Mouse (Mus musculus): ENCODE data around the gene BC049730.
"Not testable (repeated sequence)": the region's sequence is repeated elsewhere in the genome, so short reads cannot be mapped to it uniquely, and the experiment has no call there.

The BC049730 gene

GRCm38 (mm10) chr7:24708832-24709292 is at the start of gene BC049730:
Gene BC049730, plus strand, starts transcription at chr7:24709242.
- DNase-seq: no peak

- no peak for DNase-seq
Observed at GRCm38 (mm10) chr7:24659737-24660357, 49.2 kb upstream of the BC049730 start.

GRCm38 (mm10) chr7:24661118-24661904 is 47.7 kb upstream of the BC049730 start:
- peak; percentile 54 for DNase-seq

- peak; percentile 93 for DNase-seq
Observed at GRCm38 (mm10) chr7:24662575-24662974, 46.5 kb upstream of the BC049730 start.

GRCm38 (mm10) chr7:24664301-24664700 is 44.7 kb upstream of the BC049730 start:
- DNase-seq: no peak

GRCm38 (mm10) chr7:24664959-24665358 is 44.1 kb upstream of the BC049730 start:
- DNase-seq: no peak

GRCm38 (mm10) chr7:24671944-24672439 is 37.0 kb upstream of the BC049730 start:
- DNase-seq: no peak

- DNase-seq: no peak
Observed at GRCm38 (mm10) chr7:24676575-24676974, 32.5 kb upstream of the BC049730 start, which contains the start of gene Tex101. Gene Tex101, minus strand, starts transcription at chr7:24676675.

GRCm38 (mm10) chr7:24684121-24684520 is 24.9 kb upstream of the BC049730 start:
- peak; percentile 71 for DNase-seq

GRCm38 (mm10) chr7:24687519-24687918 is 21.5 kb upstream of the BC049730 start:
- DNase-seq: not testable (repeated sequence)

GRCm38 (mm10) chr7:24692693-24693092 is 16.3 kb upstream of the BC049730 start:
- not testable (repeated sequence) for DNase-seq

GRCm38 (mm10) chr7:24697891-24698290 is 11.2 kb upstream of the BC049730 start:
- not testable (repeated sequence) for DNase-seq

GRCm38 (mm10) chr7:24702841-24703240 is 6.2 kb upstream of the BC049730 start:
- DNase-seq: not testable (repeated sequence)

- DNase-seq: no peak
Observed at GRCm38 (mm10) chr7:24715039-24715438, 6.0 kb downstream of the BC049730 start.

- DNase-seq: not testable (repeated sequence)
Observed at GRCm38 (mm10) chr7:24726808-24727207, 17.8 kb downstream of the BC049730 start, which contains the start of gene Gm4763. Gene Gm4763, minus strand, starts transcription at chr7:24726908.

- peak; percentile 31 for DNase-seq
Observed at GRCm38 (mm10) chr7:24735970-24736670, 27.1 kb downstream of the BC049730 start.

GRCm38 (mm10) chr7:24750695-24751094 is 41.7 kb downstream of the BC049730 start:
- no peak for DNase-seq

GRCm38 (mm10) chr7:24751610-24752009 is 42.6 kb downstream of the BC049730 start:
- no peak for DNase-seq

GRCm38 (mm10) chr7:24753476-24753875 is 44.4 kb downstream of the BC049730 start:
- DNase-seq: no peak

- no peak for DNase-seq
Observed at GRCm38 (mm10) chr7:24758520-24758919, 49.5 kb downstream of the BC049730 start.

GRCm38 (mm10) chr7:24760211-24760610 is 51.2 kb downstream of the BC049730 start, which contains the start of gene Cd177:
Gene Cd177, minus strand, starts transcription at chr7:24760311.
- DNase-seq: no peak

GRCm38 (mm10) chr7:24761161-24761560 is 52.1 kb downstream of the BC049730 start:
- DNase-seq: no peak

- DNase-seq: no peak
Observed at GRCm38 (mm10) chr7:24762574-24762973, 53.5 kb downstream of the BC049730 start.

All from thymus, postnatal 4 days (tissue).